Mouse (Mus musculus) embryo, embryonic 11 days (tissue): ENCODE measurements around the gene Hrh1.

ENCODE experiments used
- DNase-seq: peaks from one replicate; pipeline ENCODE4 v3.0.0-alpha.2; 2015

The Hrh1 gene

DNA sequence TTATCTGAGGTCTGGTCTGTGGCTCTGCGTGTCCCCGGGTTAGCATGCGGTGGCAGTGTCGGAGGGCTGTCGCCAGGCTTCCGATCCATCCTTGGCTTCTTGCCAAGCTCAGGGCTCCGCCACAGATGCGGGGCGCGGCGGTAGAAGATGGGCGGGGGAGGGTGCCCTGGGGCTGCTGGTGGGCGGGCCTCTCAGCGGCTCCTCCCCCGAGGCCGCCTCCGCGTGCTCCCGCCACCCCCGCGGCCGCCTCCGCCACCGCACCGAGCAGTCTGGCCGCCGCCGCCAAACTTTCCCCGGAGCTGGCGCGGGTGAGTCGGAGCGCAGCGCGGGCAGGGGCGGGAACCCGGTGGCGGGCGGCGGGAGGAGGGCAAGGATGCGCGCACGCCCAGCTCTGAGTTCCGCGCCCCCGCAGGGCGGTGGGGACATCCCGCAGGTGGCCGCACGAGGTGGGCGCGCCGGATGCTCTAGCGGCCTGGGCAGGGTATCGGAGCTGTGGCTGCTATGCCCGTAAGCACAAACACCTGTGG is at the start of gene Hrh1:
Gene Hrh1, plus strand, starts transcription at position 246 of the 527 bp plus-strand sequence.
- peak; percentile 79 for DNase-seq

GRCm38 (mm10) chr6:114354635-114355034 is 43.1 kb upstream of the Hrh1 start:
- DNase-seq, result no peak

- DNase-seq, result no peak
These were observed 39.6 kb upstream of the Hrh1 start for GRCm38 (mm10) chr6:114358171-114358570.

GRCm38 (mm10) chr6:114362355-114362754 is 35.4 kb upstream of the Hrh1 start:
- no peak for DNase-seq

GRCm38 (mm10) chr6:114363740-114364139 is 34.0 kb upstream of the Hrh1 start:
- DNase-seq, result no peak

DNA sequence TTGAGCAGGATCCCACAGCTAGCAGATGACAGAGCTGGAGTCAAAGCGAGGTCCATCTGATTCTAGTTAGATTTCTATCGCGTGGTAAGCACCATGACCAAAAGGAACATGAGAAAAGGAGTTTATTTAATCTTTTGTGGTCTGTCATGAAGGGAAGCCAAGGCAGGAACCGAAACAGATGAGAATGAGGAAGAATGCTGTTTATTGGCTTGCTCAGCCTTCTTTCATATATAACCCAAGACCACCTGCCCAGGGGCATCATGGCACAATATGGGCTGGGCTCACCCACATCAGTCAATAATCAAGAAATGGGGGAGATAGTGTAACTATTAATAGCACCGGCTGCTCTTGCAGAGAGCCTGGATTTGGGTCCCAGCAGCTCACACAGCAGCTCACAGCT is 33.0 kb upstream of the Hrh1 start:
- DNase-seq, result no peak

DNA sequence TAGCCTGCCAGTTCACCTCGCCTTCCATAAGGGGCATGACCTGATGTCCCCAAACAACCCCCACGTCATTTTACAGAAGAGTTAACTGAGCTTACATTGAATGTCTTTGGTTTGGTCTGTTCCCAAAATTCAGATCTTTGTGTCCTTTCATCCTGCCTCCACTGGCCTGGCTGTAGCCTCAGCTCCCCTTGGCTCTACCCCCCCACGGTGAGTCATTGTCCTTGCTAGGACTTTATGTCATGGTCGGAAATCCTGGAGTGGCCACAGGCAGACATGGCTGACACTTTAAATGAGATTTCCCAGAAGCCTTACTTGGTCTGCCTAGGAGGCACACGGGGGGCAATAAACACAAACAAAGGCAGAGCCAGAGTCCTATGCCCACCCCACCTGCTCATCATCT is 31.5 kb upstream of the Hrh1 start:
- DNase-seq, result no peak

GRCm38 (mm10) chr6:114367681-114368080 is 30.1 kb upstream of the Hrh1 start:
- DNase-seq, result no peak

DNA sequence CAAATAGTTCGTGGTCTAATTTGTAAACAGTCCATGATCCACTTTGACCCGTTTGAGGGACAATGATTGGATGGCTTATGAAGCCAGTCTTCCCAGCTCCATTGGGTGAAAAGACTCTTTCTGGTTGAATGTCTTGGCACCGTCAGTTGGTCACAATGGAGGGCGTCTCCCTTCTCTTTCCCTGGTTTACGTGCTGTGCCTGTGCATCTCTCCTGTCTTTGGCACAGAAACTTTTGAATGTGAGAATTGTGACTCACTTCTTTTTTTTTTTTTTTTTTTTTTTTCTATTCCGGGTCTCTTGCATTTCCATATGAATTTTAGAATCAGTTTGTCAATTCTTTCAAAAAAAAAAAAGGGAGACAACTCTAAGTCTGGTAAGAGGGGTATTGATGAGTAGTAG is 29.5 kb upstream of the Hrh1 start:
- DNase-seq, result no peak

- no peak for DNase-seq
These were observed 25.0 kb upstream of the Hrh1 start for GRCm38 (mm10) chr6:114372741-114373140.

DNA sequence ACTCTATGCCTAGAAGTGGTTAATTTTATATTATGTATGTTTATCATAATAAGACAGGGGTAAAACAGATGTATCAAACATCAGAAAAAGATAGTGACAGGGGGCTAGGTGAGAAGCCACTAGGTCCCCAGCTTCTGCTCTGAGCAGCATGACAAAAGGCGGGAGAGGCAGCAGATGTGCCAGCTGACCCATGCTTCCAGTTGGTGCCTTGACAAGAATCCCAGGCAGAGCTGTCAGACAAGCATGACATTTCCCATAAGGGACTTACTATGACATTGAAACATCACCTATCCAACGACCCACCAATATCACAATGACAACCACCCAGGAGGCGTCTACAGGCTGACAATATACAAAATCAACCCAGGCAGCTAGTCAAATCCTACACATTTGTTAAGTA is 16.9 kb upstream of the Hrh1 start:
- DNase-seq, result no peak

GRCm38 (mm10) chr6:114387320-114387719 is 10.4 kb upstream of the Hrh1 start:
- DNase-seq, result no peak

DNA sequence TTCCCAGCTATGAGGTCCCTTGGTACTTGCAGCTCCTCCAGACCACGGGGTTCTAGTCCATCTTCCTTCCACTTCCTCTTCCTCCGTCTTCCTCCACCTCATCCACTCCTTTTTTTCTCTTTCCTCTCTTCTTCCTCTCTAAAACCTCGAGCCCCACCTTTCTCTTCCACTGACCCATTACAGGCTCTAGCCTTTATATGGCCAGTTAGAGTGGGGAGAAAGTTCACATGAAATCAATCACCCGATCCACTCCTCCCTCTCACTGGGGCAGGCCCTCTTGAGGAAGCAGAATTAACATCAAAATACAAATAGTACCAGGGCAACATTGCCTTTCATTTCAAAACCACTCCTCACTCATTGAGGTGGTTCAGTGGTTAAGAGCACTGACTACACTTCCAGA is 9.9 kb upstream of the Hrh1 start:
- DNase-seq, result no peak

DNA sequence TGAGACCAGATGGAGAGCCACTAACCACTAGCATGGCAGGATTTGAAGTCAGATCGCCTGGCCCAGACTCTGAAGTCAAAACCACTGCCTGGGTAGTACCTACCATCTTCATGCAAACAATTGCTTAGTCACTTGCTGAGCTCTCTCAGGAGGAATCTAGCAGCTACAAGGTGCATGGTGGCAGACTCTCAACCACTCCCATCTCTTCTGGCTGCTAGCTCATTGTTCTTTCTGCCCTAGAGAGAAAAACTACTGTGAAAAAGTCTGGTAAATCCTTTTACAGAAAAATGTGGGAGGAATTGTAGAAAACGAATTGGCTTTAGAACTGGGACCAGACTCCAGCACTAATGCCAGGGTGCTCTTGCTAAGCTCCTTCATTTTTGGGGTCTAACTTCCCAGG is 7.6 kb upstream of the Hrh1 start:
- DNase-seq, result no peak

DNA sequence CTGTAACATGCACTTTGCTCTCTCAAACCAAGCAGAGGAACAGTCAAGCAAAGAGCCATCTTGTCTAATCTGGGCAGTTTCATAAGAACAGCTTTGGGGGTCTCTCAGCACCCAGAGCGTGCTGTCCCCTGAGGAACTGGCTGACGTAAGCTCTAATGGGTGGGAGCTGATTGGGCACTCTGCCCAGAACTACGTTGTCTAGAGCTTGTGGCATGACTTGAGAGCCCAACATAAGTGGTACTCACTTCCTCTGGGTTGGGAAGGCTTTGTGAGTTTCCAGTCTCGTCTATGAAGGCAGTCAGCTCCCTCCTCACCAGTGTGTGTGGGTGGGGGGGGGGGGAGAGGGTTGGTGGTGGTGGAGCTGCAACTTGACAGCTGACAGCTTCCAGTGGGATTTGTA is 2.8 kb upstream of the Hrh1 start:
- DNase-seq, result no peak

DNA sequence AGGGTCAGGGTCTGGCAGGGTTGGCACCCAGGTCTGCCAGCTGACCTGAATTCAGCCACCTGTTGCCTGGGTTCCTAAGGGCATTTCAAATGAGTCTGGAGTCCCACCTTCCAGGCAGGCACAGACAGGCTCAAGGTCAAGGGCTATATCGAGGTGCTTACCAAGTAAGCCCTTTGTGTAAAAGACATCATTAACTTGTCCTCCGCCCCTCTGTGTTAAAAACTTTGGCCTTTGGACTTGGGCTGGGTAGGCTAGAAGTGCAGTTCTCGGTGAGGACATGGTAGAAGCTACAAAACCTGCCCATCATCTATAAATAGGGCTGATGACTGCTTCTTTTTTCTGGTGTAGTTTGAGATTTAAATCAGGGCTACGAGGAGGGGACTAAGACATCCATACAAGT is 1.1 kb upstream of the Hrh1 start:
- no peak for DNase-seq

- DNase-seq, result no peak
These were observed 456 bp upstream of the Hrh1 start for GRCm38 (mm10) chr6:114397280-114397679.

GRCm38 (mm10) chr6:114398626-114399025 is 890 bp downstream of the Hrh1 start:
- DNase-seq, result peak; percentile 57

GRCm38 (mm10) chr6:114400387-114400786 is 2.7 kb downstream of the Hrh1 start:
- DNase-seq, result no peak

GRCm38 (mm10) chr6:114400841-114401240 is 3.1 kb downstream of the Hrh1 start:
- DNase-seq, result no peak

DNA sequence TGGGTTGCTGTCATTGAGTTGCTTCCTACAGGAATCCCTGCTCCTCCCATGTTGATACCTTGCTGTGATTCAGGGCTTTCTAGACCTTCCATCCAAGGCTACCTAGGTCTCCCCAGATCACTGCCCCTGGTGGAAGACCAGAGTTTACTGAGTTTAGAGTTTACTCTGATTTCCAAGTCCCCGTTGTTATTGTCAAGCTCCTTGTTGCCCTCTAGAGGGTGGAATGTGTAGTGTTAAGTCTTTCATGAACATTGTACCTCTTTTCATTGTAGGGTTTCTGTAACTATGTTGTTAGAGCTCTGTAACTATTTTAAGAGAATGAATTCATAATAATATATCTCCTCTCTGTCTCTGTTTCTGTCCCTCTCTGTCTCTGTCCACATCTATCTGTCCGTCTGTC is 4.4 kb downstream of the Hrh1 start:
- DNase-seq, result no peak

DNA sequence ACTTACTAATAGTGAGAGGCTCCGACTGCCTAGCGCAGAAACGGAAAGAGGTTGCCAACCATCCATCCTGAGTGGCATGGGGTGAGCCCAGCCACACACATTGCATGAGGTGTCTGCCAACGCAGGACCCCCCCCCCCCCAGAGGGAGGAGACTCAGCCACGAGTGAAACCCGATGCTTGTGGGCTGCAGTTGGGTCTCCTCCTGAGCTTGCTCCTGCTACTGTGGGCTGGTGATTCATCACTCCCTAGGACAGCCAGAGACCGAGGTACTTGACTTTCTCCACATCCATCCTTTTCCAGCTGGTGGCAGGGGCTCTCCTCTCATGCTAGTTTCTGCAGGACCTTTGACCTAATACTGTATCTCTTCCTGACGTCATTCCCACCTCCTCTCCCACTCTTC is 5.9 kb downstream of the Hrh1 start:
- no peak for DNase-seq

DNA sequence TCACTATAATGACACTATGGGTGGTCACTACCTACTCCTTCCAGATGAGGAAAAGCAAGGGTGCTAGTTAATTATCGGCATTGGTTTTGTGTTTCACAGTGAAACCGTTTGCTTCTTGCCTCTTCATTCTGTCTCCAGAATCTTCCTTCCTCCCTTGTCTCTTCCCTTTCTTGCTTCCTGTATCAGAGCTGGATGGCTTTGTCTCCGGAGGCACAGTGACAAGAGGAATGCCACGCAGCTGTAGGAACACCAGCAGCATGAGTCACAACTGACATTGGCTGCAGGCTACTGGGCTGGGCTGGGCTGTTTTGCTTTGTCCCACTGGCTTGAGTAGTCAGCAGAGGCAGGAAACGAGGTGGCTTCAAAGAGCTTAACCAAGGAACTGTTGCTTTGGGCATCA is 6.4 kb downstream of the Hrh1 start:
- DNase-seq, result no peak

GRCm38 (mm10) chr6:114404774-114405468 is 7.2 kb downstream of the Hrh1 start:
- DNase-seq, result no peak

DNA sequence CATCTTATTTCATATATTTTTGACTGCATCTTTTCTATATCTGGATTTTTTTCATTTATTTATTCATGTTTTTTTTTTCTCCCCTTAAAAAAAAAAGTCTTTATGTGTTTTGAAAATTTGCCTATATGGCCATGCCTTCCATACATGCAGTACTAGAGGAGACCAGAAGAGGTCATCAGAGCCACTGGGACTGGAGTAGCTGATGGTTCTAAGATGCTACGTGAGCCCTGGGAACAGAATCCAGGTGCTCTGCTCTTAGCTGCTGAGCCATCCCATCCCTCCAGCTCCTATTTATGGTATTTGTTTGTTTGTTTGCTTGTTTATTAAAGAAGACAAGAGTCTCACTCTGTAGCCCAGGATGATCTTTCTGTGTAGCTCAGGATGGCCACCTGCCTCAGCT is 8.9 kb downstream of the Hrh1 start:
- DNase-seq, result no peak
